Mouse (Mus musculus) MEL (cell line): ENCODE measurements around the gene Pogz. TPM values are rescaled to one million over a fixed set of nuclear protein-coding genes. Genes with fewer than 3 reads are reported as not detected.
A peak's percentile ranks its signal among the peaks of the same experiment; 100 is the strongest.

ENCODE experiments used
- DNase-seq: peaks from one replicate; pipeline ENCODE4 v3.0.0; 2011; ENCODE audit warnings: low read depth, low spot score
- H3K27ac ChIP-seq: 2 replicates; pipeline ENCODE4 v1.5.1; 2012; ENCODE audit warnings: low read depth, mild to moderate bottlenecking, control low read depth, low read length, moderate library complexity; ENCODE audit not compliant: control insufficient read depth
- H3K27me3 ChIP-seq, 2 experiments: fragments of 150-350 bp in 1 of 2; sonication (generic) in 1 of 2; 2 replicates each; pipeline ENCODE4 v1.6.1; 2012; ENCODE audit warnings: low read length in 2 of 2, mild to moderate bottlenecking in 2 of 2, improper control_type of control experiment in 1 of 2, moderate library complexity in 1 of 2; ENCODE audit not compliant: insufficient read depth in 2 of 2, control insufficient read depth in 1 of 2
- H3K36me3 ChIP-seq, 2 experiments: 2 replicates each; pipeline ENCODE4 v1.6.1; 2012 to 2014; ENCODE audit warnings: low read length in 2 of 2, improper control_type of control experiment in 1 of 2, inconsistent platforms in 1 of 2, mild to moderate bottlenecking in 1 of 2; ENCODE audit not compliant: insufficient read depth in 2 of 2, control insufficient read depth in 1 of 2
- H3K4me1 ChIP-seq, 2 experiments: fragments of 150-350 bp in 1 of 2; sonication (generic) in 1 of 2; 2 replicates each; pipeline ENCODE4 v1.6.1; 2012; ENCODE audit warnings: low read length in 2 of 2, improper control_type of control experiment in 1 of 2, mild to moderate bottlenecking in 1 of 2; ENCODE audit not compliant: insufficient read depth in 2 of 2, control insufficient read depth in 1 of 2
- H3K4me3 ChIP-seq, 2 experiments: fragments of 150-350 bp in 1 of 2; sonication (generic) in 1 of 2; 2 replicates each; pipeline ENCODE4 v1.5.1; 2012; ENCODE audit warnings: low read depth in 2 of 2, low read length in 2 of 2, mild to moderate bottlenecking in 2 of 2, moderate library complexity in 2 of 2, control low read depth in 1 of 2, improper control_type of control experiment in 1 of 2; ENCODE audit not compliant: control insufficient read depth in 1 of 2, insufficient read depth in 1 of 2
- H3K79me2 ChIP-seq: 2 replicates; pipeline ENCODE4 v1.6.1; 2012; ENCODE audit warnings: mild to moderate bottlenecking, low read length, moderate library complexity; ENCODE audit not compliant: control insufficient read depth, poor library complexity, insufficient read depth
- H3K9ac ChIP-seq: 2 replicates; pipeline ENCODE4 v1.6.1; 2012; ENCODE audit warnings: low read depth, mild to moderate bottlenecking, control low read depth, low read length, moderate library complexity; ENCODE audit not compliant: control insufficient read depth, poor library complexity, severe bottlenecking
- H3K9me3 ChIP-seq: fragments of 150-350 bp; sonication (generic); replicated peaks from 2 replicates; pipeline ENCODE4 v1.6.1; 2012; ENCODE audit warnings: mild to moderate bottlenecking, low read length, improper control_type of control experiment, moderate library complexity; ENCODE audit not compliant: insufficient read depth
- CHD1 ChIP-seq: IDR thresholded peaks from 2 replicates; pipeline ENCODE4 v1.6.1; 2012; ENCODE audit warnings: low read depth, mild to moderate bottlenecking, inconsistent platforms, low read length, improper control_type of control experiment
- ELF1 ChIP-seq: IDR thresholded peaks from 2 replicates; pipeline ENCODE4 v1.6.1; 2014; ENCODE audit warnings: low read depth, mild to moderate bottlenecking, inconsistent platforms, low read length, improper control_type of control experiment, moderate library complexity
- EP300 ChIP-seq, 2 experiments: IDR thresholded peaks; 2 replicates each; pipeline ENCODE4 v1.6.1; 2011; ENCODE audit warnings: improper control_type of control experiment in 2 of 2, low read length in 2 of 2, low read depth in 1 of 2, mild to moderate bottlenecking in 1 of 2
- ETS1 ChIP-seq: IDR thresholded peaks from 2 replicates; pipeline ENCODE4 v1.6.1; 2012; ENCODE audit warnings: low read depth, mild to moderate bottlenecking, inconsistent platforms, low read length, improper control_type of control experiment, moderate library complexity
- GATA1 ChIP-seq: IDR thresholded peaks from 2 replicates; pipeline ENCODE4 v1.6.1; 2011; ENCODE audit warnings: low read depth, low read length, improper control_type of control experiment
- HCFC1 ChIP-seq: IDR thresholded peaks from 2 replicates; pipeline ENCODE4 v1.6.1; 2012; ENCODE audit warnings: low read depth, mild to moderate bottlenecking, inconsistent platforms, low read length, improper control_type of control experiment, moderate library complexity
- KAT2A ChIP-seq: conservative IDR thresholded peaks from 2 replicates; pipeline ENCODE4 v1.6.1; 2012; ENCODE audit warnings: low read depth, low read length, improper control_type of control experiment, inconsistent platforms
- MAX ChIP-seq: IDR thresholded peaks from 2 replicates; pipeline ENCODE4 v1.6.1; 2011; ENCODE audit warnings: low read length, improper control_type of control experiment
- MEF2A ChIP-seq: IDR thresholded peaks from 2 replicates; pipeline ENCODE4 v1.6.1; 2014; ENCODE audit warnings: low read depth, mild to moderate bottlenecking, inconsistent platforms, low read length, improper control_type of control experiment; ENCODE audit not compliant: poor library complexity, insufficient replicate concordance, severe bottlenecking; ENCODE audit errors: extremely low read depth
- MXI1 ChIP-seq: IDR thresholded peaks from 2 replicates; pipeline ENCODE4 v1.6.1; 2011; ENCODE audit warnings: mild to moderate bottlenecking, low read depth, low read length, improper control_type of control experiment
- NRF1 ChIP-seq: IDR thresholded peaks from 2 replicates; pipeline ENCODE4 v1.6.1; 2014; ENCODE audit warnings: low read depth, mild to moderate bottlenecking, inconsistent platforms, low read length, improper control_type of control experiment, moderate library complexity; ENCODE audit not compliant: poor library complexity, insufficient read depth, severe bottlenecking
- RCOR1 ChIP-seq: IDR thresholded peaks from 2 replicates; pipeline ENCODE4 v1.6.1; 2012; ENCODE audit warnings: low read depth, mild to moderate bottlenecking, inconsistent platforms, low read length, improper control_type of control experiment
- TBP ChIP-seq: IDR thresholded peaks from 2 replicates; pipeline ENCODE4 v1.8.0; 2011; ENCODE audit warnings: low read depth, low read length, improper control_type of control experiment
- TCF12 ChIP-seq: IDR thresholded peaks from 2 replicates; pipeline ENCODE4 v1.6.1; 2014; ENCODE audit warnings: low read depth, mild to moderate bottlenecking, inconsistent platforms, low read length, improper control_type of control experiment, moderate library complexity
- UBTF ChIP-seq: IDR thresholded peaks from 2 replicates; pipeline ENCODE4 v1.6.1; 2012; ENCODE audit warnings: low read depth, mild to moderate bottlenecking, inconsistent platforms, low read length, improper control_type of control experiment, moderate library complexity, borderline replicate concordance; ENCODE audit not compliant: insufficient read depth
- polyA plus RNA-seq, 2 experiments: library from polyadenylated mRNA; stranded (reverse) in 1 of 2; unstranded in 1 of 2; fragments of >175 nt in 1 of 2; fragments of >200 nt in 1 of 2; gene quantifications; 2 replicates each; pipeline versions ENCODE4 v1.2.1 to v1.2.4; 2012; ENCODE audit warnings: low replicate concordance in 2 of 2, low read depth in 1 of 2; ENCODE audit not compliant: insufficient read length in 2 of 2, insufficient read depth in 1 of 2, missing spikeins in 1 of 2
- total RNA-seq: library from RNA; depleted of rRNA; stranded (reverse); fragments of 300-350 nt; gene quantifications from 2 replicates; pipeline ENCODE4 v1.2.3, GENCODE M21; 2012

The Pogz gene
- total and polyA plus RNA-seq, 3 experiments = 10.6 to 31.6 TPM; not detected in 1

GRCm38 (mm10) chr3:94837959-94838496 lies 661 bp downstream of the Pogz start:
- H3K9ac ChIP-seq = peak overlapping the region; percentile 46
- H3K36me3 ChIP-seq = peaks cover 0 to 16% of the 10 kb centered on the region in 2 experiments; a peak in 2 of 4 replicates
- peak overlapping the region; percentile 40 for H3K27ac ChIP-seq
- H3K4me1 ChIP-seq = peaks cover 7 to 13% of the 10 kb centered on the region in 2 experiments
- peak overlapping the region; percentile 45 to 62 for H3K4me3 ChIP-seq
- peaks cover 37% of the 10 kb centered on the region for H3K79me2 ChIP-seq
- DNase-seq = peak; percentile 86
- H3K9me3 ChIP-seq = no peaks in the 10 kb centered on the region
- TF ChIP-seq MEF2A (no peak), RCOR1 (peak; percentile 74), TCF12 (no peak), TBP (peak; percentile 76), GATA1 (peak; percentile 32; the same call in 1 of the 2 replicates), ELF1 (no peak), MXI1 (0 out of 2 replicates have a peak, but pooled peaks have one; percentile 10), EP300 (IDR thresholded peaks at IDR 0.05; ENCODE audit: low read depth in 1 of 2, low read length in 2 of 2) (0 out of 4 replicates have a peak, but pooled peaks of 1 of the 2 experiments have one; percentile 15), NRF1 (no peak), CHD1 (0 out of 2 replicates have a peak, but pooled peaks have one; percentile 30), HCFC1 (0 out of 2 replicates have a peak, but pooled peaks have one; percentile 59), KAT2A (no peak; the same call in 1 of the 2 replicates)
- no peaks in the 10 kb centered on the region for H3K27me3 ChIP-seq

DNA sequence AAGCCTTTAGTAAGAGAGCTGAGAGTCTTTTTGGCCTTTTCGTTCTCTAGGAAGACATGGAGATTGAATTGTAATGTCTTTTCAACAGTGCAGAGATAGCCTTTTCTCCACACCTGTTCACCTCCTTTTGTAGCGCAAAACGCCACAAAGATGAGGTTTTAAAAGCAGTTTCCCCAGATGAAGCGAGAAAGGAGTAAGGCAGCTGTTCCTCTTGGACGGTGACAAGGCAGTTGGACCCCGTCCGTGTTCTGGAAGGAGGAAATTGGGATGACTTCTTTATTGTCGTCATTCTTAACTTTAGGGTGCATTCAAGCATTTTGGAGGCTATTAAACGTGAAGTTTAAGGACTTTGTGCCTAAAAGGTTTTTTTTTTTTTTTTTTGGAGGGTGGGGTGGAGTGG lies 1.3 kb downstream of the Pogz start:
- TF ChIP-seq MAX (no peak), ETS1 (0 out of 2 replicates have a peak, but pooled peaks have one; percentile 5), GATA1 (0 out of 2 replicates have a peak, but pooled peaks have one; percentile 0), TCF12 (no peak), UBTF (no peak)
- Histone ChIP-seq H3K9ac (peak overlapping the region; percentile 46), H3K4me1 (peaks cover 7 to 13% of the 10 kb centered on the region in 2 experiments), H3K27ac (peak overlapping the region; percentile 40), H3K79me2 (peaks cover 43% of the 10 kb centered on the region), H3K36me3 (peaks cover 0 to 16% of the 10 kb centered on the region in 2 experiments; a peak in 2 of 4 replicates), H3K4me3 (peak overlapping the region; percentile 45 to 62), H3K9me3 (no peaks in the 10 kb centered on the region), H3K27me3 (no peaks in the 10 kb centered on the region)
- peak; percentile 58 for DNase-seq
